Mouse (Mus musculus) naive thymus-derived CD4-positive, alpha-beta T cell, adult 5 months (primary cell): ENCODE data around the gene Vps51. TPM values are rescaled to one million over a fixed set of nuclear protein-coding genes. Genes with fewer than 3 reads are reported as not detected.

Source experiments
- polyA plus RNA-seq: library from polyadenylated mRNA; unstranded; fragments of 100-300 nt; shearing (Covaris generic); gene quantifications from one replicate; pipeline ENCODE4 v1.2.1, GENCODE M21; 2017

Gene Vps51
- polyA plus RNA-seq: 109 TPM

GRCm38 (mm10) chr19:6076564-6077393, at the start of gene Vps51:
Gene Vps51 (minus strand): TSS chr19:6077231.

DNA sequence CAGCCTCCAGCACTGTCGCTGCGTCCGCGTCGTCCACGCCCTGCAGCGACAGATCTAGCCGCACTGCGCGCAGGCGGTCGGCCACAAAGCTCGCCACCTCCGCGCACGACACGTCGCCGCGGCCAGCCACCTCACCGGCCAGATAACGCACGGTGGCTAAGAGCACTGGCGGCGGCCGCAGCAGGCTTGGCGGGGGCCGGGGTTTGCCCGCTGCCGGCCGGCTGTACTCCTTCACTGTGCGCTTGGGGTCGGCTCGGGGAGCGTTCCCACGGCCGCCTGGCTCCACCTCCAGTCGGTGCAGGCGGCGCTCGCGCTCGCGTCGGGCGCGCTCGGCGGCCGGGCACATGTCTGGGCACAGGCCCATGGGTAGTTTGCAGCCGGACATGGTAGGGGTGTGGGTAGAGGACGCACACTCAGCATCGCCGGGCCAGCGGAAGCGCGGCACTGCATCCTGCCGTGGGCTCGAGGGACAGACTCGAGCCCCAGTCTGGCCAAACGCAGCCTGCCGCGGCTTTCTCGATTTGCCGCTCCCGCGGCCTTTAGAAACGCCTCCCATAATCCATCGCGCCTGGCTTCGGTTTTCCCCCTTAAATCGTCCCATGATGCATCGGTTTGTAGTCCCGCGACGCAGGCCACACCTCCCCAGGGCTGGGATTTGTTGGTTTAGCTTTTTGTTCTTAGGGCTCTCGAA, 41.1 kb upstream of the Vps51 start, which contains the start of gene Sac3d1:
Sac3d1 (minus strand) TSS at position 665 of the 691 bp plus-strand sequence.

DNA sequence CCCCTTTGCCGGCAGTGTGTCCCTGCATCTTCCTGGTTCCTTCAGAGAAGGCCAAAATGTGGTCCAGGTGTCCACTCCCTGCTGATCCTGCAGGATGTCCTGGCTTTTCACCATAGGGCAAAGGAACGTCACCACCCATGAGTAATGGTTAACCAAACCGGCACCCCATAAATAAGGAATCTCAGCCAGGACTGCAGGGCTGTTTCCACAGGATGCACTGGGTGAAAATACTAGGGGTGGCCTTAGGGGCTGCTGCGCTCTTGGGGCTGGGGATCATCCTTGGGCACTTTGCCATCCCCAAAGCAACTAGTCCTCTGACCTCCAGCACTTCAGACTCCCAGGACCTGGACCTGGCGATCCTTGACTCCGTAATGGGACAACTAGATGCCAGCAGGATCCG, 28.6 kb upstream of the Vps51 start, which contains the start of gene Naaladl1:
Naaladl1 (plus strand) TSS at position 197 of the 400 bp plus-strand sequence.

GRCm38 (mm10) chr19:6094119-6094518, 17.1 kb upstream of the Vps51 start, which contains the start of gene AC131692.1:
Gene AC131692.1 (plus strand): TSS chr19:6094419.

DNA sequence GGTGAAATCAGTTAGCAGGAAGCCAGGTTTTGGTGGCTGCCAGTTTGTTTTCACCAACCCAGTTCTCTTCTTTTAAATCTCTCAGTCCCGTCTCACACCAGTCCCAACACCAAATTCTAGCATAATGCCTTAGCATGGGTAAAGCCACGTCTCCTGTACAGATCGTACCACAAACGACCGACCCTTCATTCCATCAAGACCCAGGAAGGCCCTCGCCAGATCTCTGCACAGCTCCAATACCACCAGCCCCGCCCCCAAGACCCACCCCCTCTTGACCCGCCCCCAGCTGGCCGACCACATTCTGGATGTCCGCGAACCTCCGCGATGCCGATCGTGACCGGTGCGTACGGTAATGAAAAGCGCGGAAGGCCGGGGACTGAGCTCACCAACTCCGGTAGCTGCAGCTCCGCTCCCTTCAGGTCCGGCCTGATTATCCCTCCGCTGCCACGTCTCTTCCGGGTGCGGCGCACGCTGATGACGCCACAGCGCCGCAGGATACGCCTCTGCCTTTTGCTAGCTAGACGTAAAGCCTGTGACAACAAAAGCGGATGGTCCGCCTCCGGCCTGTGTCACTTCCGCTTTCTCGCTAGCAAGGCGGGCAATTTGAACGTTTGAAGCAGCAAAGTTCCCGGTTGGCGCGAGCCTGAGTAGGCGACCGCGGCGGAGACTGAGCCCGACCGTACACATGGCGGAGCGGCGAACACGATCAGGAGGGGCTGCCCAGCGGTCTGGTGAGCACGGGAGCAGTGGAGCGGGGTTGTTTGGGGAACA, 7.6 kb upstream of the Vps51 start, which contains the start of the genes Zfpl1 and Cdca5:
Zfpl1 (minus strand) TSS at position 479 of the 771 bp plus-strand sequence.
Cdca5 (plus strand) TSS at position 506 of the 771 bp plus-strand sequence.

GRCm38 (mm10) chr19:6082156-6082555, 5.1 kb upstream of the Vps51 start, which contains the start of gene Gm28374:
Gene Gm28374 (minus strand): TSS chr19:6082256.

GRCm38 (mm10) chr19:6079983-6080480, 3.0 kb upstream of the Vps51 start, which contains the start of gene Tmem262:
Gene Tmem262 (plus strand): TSS chr19:6080033.

GRCm38 (mm10) chr19:6067724-6068415, 9.2 kb downstream of the Vps51 start, which contains the start of gene Tm7sf2:
Gene Tm7sf2 (minus strand): TSS chr19:6068373.

DNA sequence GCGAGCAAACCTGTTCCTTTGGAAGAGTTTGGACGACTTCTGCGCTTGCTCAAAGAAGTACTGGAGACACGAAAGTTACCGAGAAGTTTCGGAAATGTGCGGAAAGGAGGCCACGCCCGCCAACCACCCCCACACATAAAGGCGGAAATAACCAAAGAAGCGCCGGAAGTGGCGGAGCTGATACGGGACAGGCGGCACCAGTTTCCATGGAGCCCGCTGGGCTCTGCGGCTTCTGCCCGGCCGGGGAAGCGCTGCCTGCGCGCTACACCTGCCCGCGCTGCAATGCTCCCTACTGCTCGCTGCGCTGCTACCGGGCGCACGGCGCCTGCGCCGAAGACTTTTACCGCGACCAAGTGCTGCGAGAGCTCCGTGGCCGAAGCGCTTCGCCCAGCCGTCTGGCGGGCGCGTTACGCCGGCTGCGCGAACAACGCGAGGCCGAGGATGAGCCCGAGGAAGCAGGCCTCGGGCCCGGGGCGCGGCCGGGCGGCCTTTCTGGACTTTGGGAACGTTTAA, 16.0 kb downstream of the Vps51 start, which contains the start of gene Znhit2:
Znhit2 (plus strand) TSS at position 172 of the 513 bp plus-strand sequence.

DNA sequence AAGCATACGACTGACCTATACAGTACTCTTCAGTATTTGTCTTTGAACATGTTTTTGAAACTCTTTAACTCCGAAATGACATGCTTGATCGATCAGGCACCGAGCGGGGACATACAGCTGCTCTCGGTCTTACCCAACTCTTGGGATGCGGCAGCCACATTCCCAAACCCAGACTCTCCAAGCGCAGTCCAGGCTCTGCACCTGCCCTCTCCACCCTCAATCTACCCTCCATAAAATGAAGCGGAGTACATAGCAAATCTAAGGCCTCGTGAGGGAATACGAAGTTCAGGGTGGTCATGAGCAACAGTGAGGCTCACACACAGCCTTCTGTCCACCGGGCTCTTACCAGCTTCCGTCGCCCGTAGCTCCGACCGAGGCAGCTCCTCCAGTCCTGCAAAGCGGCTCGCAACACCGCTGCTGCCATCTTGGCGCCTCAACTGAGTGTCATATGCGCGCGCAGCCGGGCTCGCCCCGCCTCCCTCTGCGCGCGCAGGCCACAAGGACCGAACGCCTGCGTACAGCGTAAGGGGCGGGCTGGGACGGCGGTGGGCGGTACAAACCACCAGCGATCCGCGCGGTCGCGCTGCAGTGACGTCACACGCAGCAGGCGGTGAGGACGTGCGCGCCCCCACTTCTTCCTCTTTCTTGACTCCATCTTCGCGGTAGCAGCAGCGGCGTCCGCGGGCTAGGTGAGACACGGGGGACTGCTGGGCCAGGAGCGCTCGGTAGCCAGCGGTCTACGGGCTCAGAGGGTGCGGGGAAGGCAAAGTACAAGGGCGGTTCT, 19.5 kb downstream of the Vps51 start, which contains the start of the genes Mrpl49 and Fau:
Mrpl49 (minus strand) TSS at position 473 of the 784 bp plus-strand sequence.
Fau (plus strand) TSS at position 532 of the 784 bp plus-strand sequence.

GRCm38 (mm10) chr19:6046294-6047153, 30.5 kb downstream of the Vps51 start, which contains the start of gene Syvn1:
Gene Syvn1 (plus strand): TSS chr19:6046576.

Other genes with a start within 250 kb of the Vps51 start
- gene Frmd8, start 202.0 kb downstream of the Vps51 start, polyA plus RNA-seq: 168 TPM
- 15.7 TPM for gene Slc25a45, start 199.4 kb downstream of the Vps51 start, polyA plus RNA-seq
- gene Tigd3, start 183.1 kb downstream of the Vps51 start, polyA plus RNA-seq: 0.55 TPM
- 128 TPM for gene Dpf2, start 164.2 kb downstream of the Vps51 start, polyA plus RNA-seq
- gene Cdc42ep2, start 152.4 kb downstream of the Vps51 start, polyA plus RNA-seq: 0.14 TPM
- gene Pola2, start 113.0 kb downstream of the Vps51 start, polyA plus RNA-seq: 51.0 TPM
- gene Slc22a20, start 91.1 kb downstream of the Vps51 start, polyA plus RNA-seq: not detected
- gene Capn1, start 61.3 kb downstream of the Vps51 start, polyA plus RNA-seq: 53.1 TPM
- 69.3 TPM for gene Syvn1, start 30.7 kb downstream of the Vps51 start, polyA plus RNA-seq
- 37.0 TPM for gene Mrpl49, start 19.4 kb downstream of the Vps51 start, polyA plus RNA-seq
- gene Fau, start 19.4 kb downstream of the Vps51 start, polyA plus RNA-seq: 1,034 TPM
- 20.1 TPM for gene Znhit2, start 16.0 kb downstream of the Vps51 start, polyA plus RNA-seq
- 15.6 TPM for gene Tm7sf2, start 8.9 kb downstream of the Vps51 start, polyA plus RNA-seq
- not detected for gene Tmem262, start 2.8 kb upstream of the Vps51 start, polyA plus RNA-seq
- 0.80 TPM for gene Gm28374, start 5.0 kb upstream of the Vps51 start, polyA plus RNA-seq
- gene Zfpl1, start 7.7 kb upstream of the Vps51 start, polyA plus RNA-seq: 27.6 TPM
- gene Cdca5, start 7.8 kb upstream of the Vps51 start, polyA plus RNA-seq: 0.58 TPM
- not detected for gene AC131692.1, start 17.2 kb upstream of the Vps51 start, polyA plus RNA-seq
- not detected for gene Naaladl1, start 28.6 kb upstream of the Vps51 start, polyA plus RNA-seq
- 13.0 TPM for gene Sac3d1, start 41.4 kb upstream of the Vps51 start, polyA plus RNA-seq
- 41.7 TPM for gene Snx15, start 51.1 kb upstream of the Vps51 start, polyA plus RNA-seq
- not detected for gene Batf2, start 63.8 kb upstream of the Vps51 start, polyA plus RNA-seq
- gene Arl2, start 64.3 kb upstream of the Vps51 start, polyA plus RNA-seq: 23.4 TPM
- gene Majin, start 107.2 kb upstream of the Vps51 start, polyA plus RNA-seq: not detected
- gene Gpha2, start 149.1 kb upstream of the Vps51 start, polyA plus RNA-seq: not detected
- 22.5 TPM for gene Ppp2r5b, start 158.6 kb upstream of the Vps51 start, polyA plus RNA-seq
- 91.9 TPM for gene Atg2a, start 164.4 kb upstream of the Vps51 start, polyA plus RNA-seq
- gene Ehd1, start 199.5 kb upstream of the Vps51 start, polyA plus RNA-seq: 15.0 TPM
- gene Cdc42bpg, start 229.2 kb upstream of the Vps51 start, polyA plus RNA-seq: 0.21 TPM